Mouse (Mus musculus) hindbrain, embryonic 13.5 days (tissue): ENCODE results near the gene Mars. TPM values are rescaled to one million over a fixed set of nuclear protein-coding genes. Genes with fewer than 3 reads are reported as not detected.

Experiments
- ATAC-seq: fragments of 200-750 bp; cut with Nextera tagmentation; 2 replicates; pipeline ENCODE4 v1.8.0; 2017; ENCODE audit warnings: moderate TSS enrichment; ENCODE audit not compliant: low FRiP score
- H3K27ac ChIP-seq: fragments of 300-500 bp; sonication (generic); 2 replicates; pipeline ENCODE4 v1.5.1; 2015; ENCODE audit warnings: inconsistent platforms, mild to moderate bottlenecking, moderate library complexity
- H3K27me3 ChIP-seq: fragments of 300-500 bp; sonication (generic); 2 replicates; pipeline ENCODE4 v1.6.1; 2015; ENCODE audit warnings: mild to moderate bottlenecking, inconsistent platforms
- H3K36me3 ChIP-seq: fragments of 300-500 bp; sonication (generic); 2 replicates; pipeline ENCODE4 v1.6.1; 2015; ENCODE audit warnings: mild to moderate bottlenecking, inconsistent platforms
- H3K4me1 ChIP-seq: fragments of 300-500 bp; sonication (generic); replicated peaks from 2 replicates; pipeline ENCODE4 v1.6.1; 2015; ENCODE audit warnings: inconsistent platforms
- H3K4me2 ChIP-seq: fragments of 300-500 bp; sonication (generic); 2 replicates; pipeline ENCODE4 v1.6.1; 2015; ENCODE audit warnings: inconsistent platforms, mild to moderate bottlenecking, moderate library complexity
- H3K4me3 ChIP-seq: fragments of 300-500 bp; sonication (generic); 2 replicates; pipeline ENCODE4 v1.5.1; 2015; ENCODE audit warnings: mild to moderate bottlenecking, inconsistent platforms
- H3K9ac ChIP-seq: fragments of 300-500 bp; sonication (generic); 2 replicates; pipeline ENCODE4 v1.6.1; 2015; ENCODE audit warnings: mild to moderate bottlenecking, inconsistent platforms
- H3K9me3 ChIP-seq: fragments of 300-500 bp; sonication (generic); 2 replicates; pipeline ENCODE4 v1.6.1; 2016; ENCODE audit warnings: inconsistent platforms
- WGBS: fragments of 180-500 bp; shearing (Covaris S2); methylation state at CpG from one replicate; pipeline ENCODE4 v1.1.7; 2015; 5-methylcytosine and 5-hydroxymethylcytosine counted together
- polyA plus RNA-seq: library from polyadenylated mRNA; unstranded; fragments of >200 nt; fragmentation: Nextera tagmentation; extraction: Ambion mirVana; gene quantifications from 2 replicates; pipeline ENCODE4 v1.2.1, GENCODE M21; 2015

Mars gene
- polyA plus RNA-seq, 1 experiment from 2014 or later = 119 TPM

DNA sequence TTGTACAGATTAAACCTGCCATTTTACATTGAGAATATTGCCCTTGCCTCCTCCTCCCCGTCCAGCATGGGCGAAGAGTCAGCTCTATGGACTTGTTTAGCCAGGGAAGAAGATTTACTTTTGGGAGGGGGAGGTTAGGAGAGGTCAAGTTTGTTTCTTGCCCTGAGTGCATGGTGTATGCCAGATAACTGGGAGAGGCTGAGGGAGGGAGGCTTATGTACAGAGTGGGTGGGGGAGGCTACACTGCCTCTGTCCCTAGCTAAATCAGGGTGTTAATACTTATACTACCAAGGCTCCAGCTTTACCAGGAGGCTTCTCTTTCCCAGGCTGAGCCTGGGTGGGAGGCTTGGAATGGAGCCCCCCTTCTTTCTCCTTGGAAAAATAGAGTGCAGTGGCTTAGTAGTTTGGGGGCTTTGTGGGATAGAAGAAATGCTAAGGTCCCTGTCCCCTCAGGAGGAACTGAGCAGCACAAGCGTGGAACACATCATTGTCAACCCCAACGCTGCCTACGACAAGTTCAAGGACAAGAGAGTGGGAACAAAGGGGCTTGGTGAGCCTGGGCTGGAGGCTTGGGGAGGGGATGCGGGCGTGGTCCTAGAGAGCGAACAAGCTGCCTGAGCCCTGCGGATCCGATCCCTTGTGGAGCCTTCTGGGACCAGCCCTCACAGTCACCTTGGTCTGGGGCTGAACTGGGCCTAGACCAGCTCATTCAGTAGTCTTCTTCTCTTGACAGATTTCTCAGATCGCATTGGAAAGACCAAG, 37.1 kb downstream of the Mars start:
- no peak overlapping the region for H3K9ac ChIP-seq
- H3K27ac ChIP-seq = no peak overlapping the region
- WGBS = 89% methylated on average over 11 of the region's 11 CpGs
- ATAC-seq = no peak
- no peak overlapping the region for H3K4me3 ChIP-seq
- peaks cover 95% of the 10 kb centered on the region for H3K36me3 ChIP-seq
- no peaks in the 10 kb centered on the region for H3K27me3 ChIP-seq
- no peak overlapping the region for H3K4me2 ChIP-seq
- H3K9me3 ChIP-seq = no peaks in the 10 kb centered on the region
- H3K4me1 ChIP-seq = peaks cover 20% of the 10 kb centered on the region

DNA sequence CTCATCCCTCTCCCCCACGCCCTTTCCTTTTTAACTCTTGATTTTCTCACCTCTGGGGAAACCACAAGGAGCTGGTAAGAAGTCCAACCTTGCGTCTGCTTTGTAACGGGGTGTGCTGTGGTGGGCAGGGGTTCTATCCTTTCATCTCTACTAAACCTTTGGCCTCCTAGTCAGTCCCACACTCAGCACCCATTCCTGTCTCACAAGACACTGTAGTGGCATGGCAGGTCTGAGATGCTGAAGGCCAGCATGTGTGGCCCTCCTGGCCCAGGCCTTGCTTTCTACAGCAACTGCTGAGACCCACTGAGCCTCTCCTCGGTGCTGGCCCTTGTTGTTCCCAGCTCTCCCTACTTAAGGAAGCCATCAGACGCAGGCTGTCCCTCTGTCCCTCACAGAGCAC, 39.2 kb downstream of the Mars start:
- Histone ChIP-seq H3K9ac (no peak overlapping the region), H3K36me3 (peaks cover 87% of the 10 kb centered on the region), H3K4me1 (peaks cover 41% of the 10 kb centered on the region), H3K27me3 (no peaks in the 10 kb centered on the region), H3K4me3 (no peak overlapping the region), H3K9me3 (no peaks in the 10 kb centered on the region), H3K4me2 (no peak overlapping the region), H3K27ac (no peak overlapping the region)
- 92% methylated on average over 5 of the region's 5 CpGs for WGBS
- ATAC-seq = no peak

DNA sequence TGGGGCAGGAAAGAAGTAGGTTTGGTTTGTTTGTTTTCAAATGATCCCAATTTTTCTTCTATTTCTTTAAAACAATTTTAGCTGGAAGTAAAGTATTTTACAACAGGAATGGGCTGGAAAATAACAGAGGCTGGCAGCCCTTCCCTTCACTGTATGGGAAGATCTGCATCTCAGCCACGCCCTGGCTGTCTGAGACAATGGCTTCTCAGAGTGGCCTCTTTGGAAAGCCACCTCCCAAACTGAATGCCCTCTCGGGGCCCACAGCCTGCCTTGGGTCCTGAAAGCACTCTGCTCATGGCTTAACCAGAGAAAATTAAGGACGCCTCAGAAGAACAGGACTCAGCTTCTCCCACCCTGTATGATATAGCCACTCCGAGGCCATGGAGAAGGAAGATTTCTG, 41.7 kb downstream of the Mars start:
- Histone ChIP-seq H3K36me3 (peaks cover 62% of the 10 kb centered on the region), H3K27ac (peak overlapping the region; percentile 37; the same call in 1 of the 2 replicates), H3K4me1 (peaks cover 50% of the 10 kb centered on the region), H3K27me3 (0 out of 2 replicates have a peak, but pooled peaks cover 2% of the 10 kb centered on the region), H3K4me2 (no peak overlapping the region), H3K9me3 (no peaks in the 10 kb centered on the region), H3K9ac (peak overlapping the region; percentile 55), H3K4me3 (no peak overlapping the region)
- WGBS = 61% methylated on average over 4 of the region's 4 CpGs
- no peak for ATAC-seq

DNA sequence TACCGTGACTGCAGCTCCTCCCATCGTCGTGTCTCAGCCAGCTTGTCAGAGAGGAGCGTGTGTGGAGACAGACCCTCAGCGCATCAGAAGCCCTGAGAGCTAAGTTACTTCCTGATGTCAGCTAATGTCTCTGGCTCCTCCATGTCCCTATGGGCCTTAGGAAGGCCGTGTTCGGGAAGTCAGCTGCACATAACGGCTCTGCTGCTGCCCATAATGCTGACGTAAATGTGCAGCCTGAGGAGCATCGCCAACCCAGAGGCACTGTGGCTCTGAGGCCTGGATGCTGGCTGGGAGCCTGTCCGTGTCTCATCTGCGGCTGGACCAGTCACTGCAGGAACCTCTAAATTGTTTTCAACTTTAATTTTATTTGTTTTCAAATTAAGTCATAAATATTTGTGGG, 42.5 kb downstream of the Mars start:
- H3K4me1 ChIP-seq = peaks cover 50% of the 10 kb centered on the region
- peak overlapping the region; percentile 60 for H3K9ac ChIP-seq
- H3K36me3 ChIP-seq = peaks cover 54% of the 10 kb centered on the region
- peak overlapping the region; percentile 66; the same call in 1 of the 2 replicates for H3K27ac ChIP-seq
- ATAC-seq = no peak
- H3K4me3 ChIP-seq = 0 out of 2 replicates have a peak overlapping the region, but pooled peaks have one; percentile 7
- no peaks in the 10 kb centered on the region for H3K9me3 ChIP-seq
- 0 out of 2 replicates have a peak, but pooled peaks cover 4% of the 10 kb centered on the region for H3K27me3 ChIP-seq
- peak overlapping the region; percentile 17 for H3K4me2 ChIP-seq
- WGBS = 60% methylated on average over 12 of the region's 12 CpGs

DNA sequence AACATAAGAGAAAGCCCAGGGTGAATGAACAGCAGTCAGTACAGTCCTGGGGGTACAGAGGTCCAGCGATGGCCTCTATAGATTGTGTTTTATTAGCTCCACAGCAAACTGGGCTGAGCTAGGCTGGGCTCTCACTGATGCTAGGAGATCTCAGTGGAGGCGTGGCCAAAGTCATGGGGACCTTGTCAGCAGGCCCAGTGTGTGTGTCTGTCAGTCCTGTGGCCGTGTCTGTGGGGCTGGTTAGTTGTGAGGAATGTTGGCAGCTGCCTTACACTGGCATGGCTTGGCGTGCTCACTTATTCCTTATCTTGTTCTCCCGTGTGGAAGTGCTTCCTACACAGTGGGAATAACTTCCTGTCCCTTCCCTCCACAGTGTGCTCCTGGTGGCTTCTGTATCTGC, 43.2 kb downstream of the Mars start:
- H3K4me2 ChIP-seq = peak overlapping the region; percentile 17; the same call in 1 of the 2 replicates
- H3K9ac ChIP-seq = peak overlapping the region; percentile 60
- H3K36me3 ChIP-seq = peaks cover 47% of the 10 kb centered on the region
- peak overlapping the region; percentile 66 for H3K27ac ChIP-seq
- H3K4me3 ChIP-seq = no peak overlapping the region
- WGBS = 80% methylated on average over 5 of the region's 5 CpGs
- no peak for ATAC-seq
- peaks cover 54% of the 10 kb centered on the region for H3K4me1 ChIP-seq
- no peaks in the 10 kb centered on the region for H3K9me3 ChIP-seq
- H3K27me3 ChIP-seq = 0 out of 2 replicates have a peak, but pooled peaks cover 4% of the 10 kb centered on the region

DNA sequence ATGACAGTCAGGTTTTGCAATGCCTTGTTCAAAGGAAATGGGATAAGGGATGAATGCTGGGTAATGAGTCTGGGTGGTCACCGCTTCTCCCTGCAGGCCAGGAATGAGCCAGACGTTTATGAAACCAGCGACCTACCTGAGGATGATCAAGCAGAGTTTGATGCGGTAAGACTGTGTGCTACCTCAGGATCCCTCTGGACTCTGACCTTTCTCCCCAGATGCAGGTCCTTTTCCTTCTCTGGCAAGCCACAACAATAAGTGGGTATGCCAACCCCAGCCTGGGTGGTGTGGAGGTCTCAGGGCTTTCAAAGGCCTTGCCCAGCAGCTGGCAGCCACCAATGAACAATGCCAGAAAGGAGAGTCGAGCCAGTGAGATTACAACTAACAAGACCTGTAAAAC, 44.3 kb downstream of the Mars start:
- Histone ChIP-seq H3K27me3 (0 out of 2 replicates have a peak, but pooled peaks cover 4% of the 10 kb centered on the region), H3K36me3 (peaks cover 37% of the 10 kb centered on the region), H3K9me3 (no peaks in the 10 kb centered on the region), H3K9ac (peak overlapping the region; percentile 100), H3K4me2 (peak overlapping the region; percentile 78), H3K4me1 (peaks cover 58% of the 10 kb centered on the region), H3K4me3 (peak overlapping the region; percentile 96), H3K27ac (peak overlapping the region; percentile 96)
- 70% methylated on average over 5 of the region's 5 CpGs for WGBS
- ATAC-seq = no peak

DNA sequence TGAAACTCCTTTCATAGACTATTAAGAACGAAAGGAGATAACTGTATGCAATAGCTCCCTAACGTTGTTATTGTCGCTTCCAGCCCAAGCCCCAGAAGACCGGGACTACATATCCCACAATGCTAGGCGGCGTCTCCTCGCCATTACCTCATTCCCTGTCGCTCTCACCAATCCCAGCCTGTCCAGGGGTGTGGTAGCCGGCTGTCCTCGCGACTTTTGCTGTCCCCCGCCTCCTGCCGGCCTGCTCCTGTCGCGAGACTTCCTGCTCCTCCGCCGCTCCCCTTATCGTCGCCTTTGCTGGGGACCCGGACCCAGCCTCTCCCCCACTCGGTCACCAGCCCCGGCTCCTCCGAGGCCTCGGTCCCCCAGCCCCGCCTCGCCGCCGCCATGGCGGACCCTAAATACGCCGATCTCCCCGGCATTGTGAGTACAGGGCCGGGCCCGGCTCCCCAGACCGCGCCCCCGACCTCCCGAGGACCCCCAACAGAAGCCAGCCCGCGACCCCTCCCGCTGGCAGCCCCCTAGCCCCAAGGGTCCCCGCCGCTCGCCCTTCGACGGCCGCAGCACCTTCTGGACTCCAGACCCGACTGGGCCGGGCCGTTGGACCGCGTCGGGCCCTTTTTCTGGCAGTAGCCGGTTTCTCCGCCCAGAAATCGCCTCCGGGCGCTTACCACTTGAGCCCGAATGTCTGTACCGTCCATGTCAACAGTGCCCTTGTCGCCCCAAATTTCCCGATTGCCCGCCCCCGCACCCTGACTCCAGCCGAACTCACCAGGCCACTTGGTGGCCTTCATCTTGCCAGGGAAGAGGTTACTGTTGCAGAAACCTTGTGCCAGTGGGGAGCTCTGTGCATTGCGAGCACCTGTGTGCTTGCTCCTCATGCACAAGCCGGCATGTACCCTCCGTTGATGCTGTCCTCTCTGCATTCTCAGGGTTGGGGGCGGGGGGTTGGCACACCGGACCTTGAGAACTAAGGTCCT, 45.2 kb downstream of the Mars start, which contains the start of gene Dctn2:
Dctn2 (plus strand) TSS at position 257 of the 980 bp plus-strand sequence.
- peak within 1 kb of the TSS; percentile 78 for H3K4me2 ChIP-seq
- peaks cover 27% of the 10 kb centered on the region for H3K36me3 ChIP-seq
- H3K4me3 ChIP-seq = peak within 1 kb of the TSS; percentile 96
- peak within 1 kb of the TSS; percentile 100 for H3K9ac ChIP-seq
- WGBS = 1% methylated on average over 67 of the region's 70 CpGs
- H3K9me3 ChIP-seq = no peaks in the 10 kb centered on the region
- H3K27ac ChIP-seq = peak within 1 kb of the TSS; percentile 96
- H3K27me3 ChIP-seq = 0 out of 2 replicates have a peak, but pooled peaks cover 4% of the 10 kb centered on the region
- peaks cover 60% of the 10 kb centered on the region for H3K4me1 ChIP-seq
- ATAC-seq = peak; percentile 93

DNA sequence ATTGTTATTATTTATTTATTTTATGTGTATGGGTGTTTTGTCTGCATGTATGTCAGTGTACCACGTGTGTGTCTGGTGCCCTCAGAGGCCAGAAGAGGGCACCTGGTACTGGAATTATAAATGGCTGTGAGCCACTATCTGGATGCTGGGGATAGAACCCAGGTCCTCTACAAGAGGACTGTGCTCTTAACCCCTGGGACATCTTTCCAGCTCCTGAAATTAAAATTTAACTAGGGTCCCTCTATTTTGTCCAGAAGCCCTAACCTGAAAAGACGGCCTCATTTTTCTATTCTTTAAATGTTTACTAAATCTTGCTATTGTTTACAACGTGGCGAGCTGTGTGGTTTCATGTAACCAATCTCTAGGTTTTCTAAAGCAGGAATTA, 45.9 kb downstream of the Mars start:
- Histone ChIP-seq H3K27ac (peak overlapping the region; percentile 40; the same call in 1 of the 2 replicates), H3K4me1 (peaks cover 63% of the 10 kb centered on the region), H3K27me3 (0 out of 2 replicates have a peak, but pooled peaks cover 4% of the 10 kb centered on the region), H3K9me3 (no peaks in the 10 kb centered on the region), H3K9ac (0 out of 2 replicates have a peak overlapping the region, but pooled peaks have one; percentile 100), H3K4me2 (peak overlapping the region; percentile 35), H3K4me3 (peak overlapping the region; percentile 96), H3K36me3 (peaks cover 21% of the 10 kb centered on the region)
- ATAC-seq = 0 out of 2 replicates have a peak, but pooled peaks have one; percentile 27
- 33% methylated on average over 4 of the region's 4 CpGs for WGBS

DNA sequence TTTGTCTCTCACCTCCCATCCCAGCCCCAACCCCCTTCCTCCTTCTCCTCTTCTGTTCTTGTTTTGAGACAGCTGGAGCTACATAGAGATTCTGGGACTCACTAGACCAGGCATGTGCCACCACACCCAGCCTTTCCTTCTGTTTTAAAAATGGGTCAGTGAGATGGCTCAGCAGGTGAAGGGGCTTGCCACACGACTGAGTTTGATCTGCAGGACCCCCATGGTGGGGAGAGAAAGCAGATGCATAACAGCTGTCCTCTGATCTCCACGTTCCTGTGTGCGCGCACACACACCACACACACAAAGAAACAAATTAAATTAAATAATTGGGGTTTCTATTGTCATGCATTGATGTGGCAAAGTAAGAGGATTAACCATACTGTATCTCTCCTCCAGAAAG, 46.6 kb downstream of the Mars start:
- Histone ChIP-seq H3K9ac (no peak overlapping the region), H3K4me2 (no peak overlapping the region), H3K4me3 (no peak overlapping the region), H3K27me3 (0 out of 2 replicates have a peak, but pooled peaks cover 4% of the 10 kb centered on the region), H3K36me3 (peaks cover 14% of the 10 kb centered on the region), H3K4me1 (peaks cover 63% of the 10 kb centered on the region), H3K9me3 (no peaks in the 10 kb centered on the region), H3K27ac (no peak overlapping the region)
- WGBS = 69% methylated on average over 4 of the region's 4 CpGs
- no peak for ATAC-seq

DNA sequence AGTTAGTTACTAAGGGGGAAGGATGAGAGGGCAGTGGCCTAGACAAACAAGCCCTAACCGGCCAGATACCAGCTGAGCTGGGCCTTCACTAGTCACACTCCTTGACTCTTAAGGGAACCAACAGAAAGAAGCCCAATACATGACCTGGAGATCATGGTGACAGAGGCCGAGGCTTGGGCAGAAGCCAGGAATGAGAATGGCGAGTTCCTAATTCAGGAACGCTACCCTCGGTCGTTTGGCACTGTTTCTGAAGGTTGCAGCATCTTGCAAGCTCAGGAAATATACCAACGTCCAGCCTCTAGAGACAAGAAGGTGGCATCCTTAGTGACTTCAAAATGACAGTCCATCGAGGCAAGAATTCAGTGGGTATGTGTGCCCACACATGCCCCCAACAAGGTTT, 47.2 kb downstream of the Mars start:
- Histone ChIP-seq H3K4me2 (no peak overlapping the region), H3K27me3 (0 out of 2 replicates have a peak, but pooled peaks cover 4% of the 10 kb centered on the region), H3K27ac (no peak overlapping the region), H3K9ac (no peak overlapping the region), H3K4me3 (no peak overlapping the region), H3K9me3 (no peaks in the 10 kb centered on the region), H3K36me3 (peaks cover 13% of the 10 kb centered on the region), H3K4me1 (peaks cover 64% of the 10 kb centered on the region)
- WGBS = 80% methylated on average over 8 of the region's 8 CpGs
- ATAC-seq = no peak

DNA sequence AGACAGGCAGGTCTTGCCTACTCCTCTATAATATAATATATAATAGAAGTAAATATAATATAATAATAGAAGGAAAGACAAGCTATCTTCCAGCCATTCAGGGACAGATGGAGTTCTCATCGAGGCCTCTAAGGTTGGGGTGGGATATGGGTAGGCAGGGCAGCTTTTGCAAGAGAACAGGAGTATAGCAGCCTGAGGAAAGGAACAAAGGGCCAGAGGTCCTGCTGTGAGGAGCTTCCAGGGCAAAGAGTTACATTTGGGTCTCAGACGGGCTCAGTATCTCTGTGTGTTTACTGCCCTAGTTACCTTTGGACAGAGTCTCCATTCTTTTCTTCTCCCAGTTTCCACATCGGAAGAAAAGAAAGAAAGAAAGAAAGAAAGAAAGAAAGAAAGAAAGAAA, 48.0 kb downstream of the Mars start:
- WGBS = 49% methylated on average over 3 of the region's 3 CpGs
- Histone ChIP-seq H3K4me3 (peak overlapping the region; percentile 70), H3K27ac (peak overlapping the region; percentile 96), H3K9me3 (no peaks in the 10 kb centered on the region), H3K4me1 (peaks cover 64% of the 10 kb centered on the region), H3K27me3 (0 out of 2 replicates have a peak, but pooled peaks cover 4% of the 10 kb centered on the region), H3K4me2 (peak overlapping the region; percentile 89), H3K9ac (peak overlapping the region; percentile 93; the same call in 1 of the 2 replicates), H3K36me3 (peaks cover 6% of the 10 kb centered on the region; the same call in 1 of the 2 replicates)
- ATAC-seq = no peak
